17 mouse cellular contexts compared by ENCODE assay signal in genomic region chr11:107092637-107093036, GRCm38 (mm10). TPM values are rescaled to one million over a fixed set of nuclear protein-coding genes. Genes with fewer than 3 reads are reported as not detected.
DNase-seq lines count a peak whose midpoint lies in the region; ATAC-seq and TF ChIP-seq lines count a peak whose summit lies in the region.
"Had no signal": no experiment of that assay in that cellular context is flagged by ENCODE, and none has a peak within 500 bp of the region (broad histone marks: within the 10 kb centered on the region; RNA-seq: fewer than 3 reads in every experiment).

No protein-coding gene starts in this region.

- ATAC-seq in common myeloid progenitor, adult 5-6 weeks (replicated peaks; ENCODE audit: low read depth, poor library complexity, severe bottlenecking) = peak; percentile 71; the same call in 1 of the 2 replicates
- peak; percentile 74 for ATAC-seq in liver, postnatal 0 days
- ATAC-seq in midbrain, embryonic 14.5 days (ENCODE audit: low FRiP score, low TSS enrichment) = no peak
- ATAC-seq in intestine, embryonic 15.5 days = no peak
- ATAC-seq: forebrain, embryonic 13.5 days had no signal

- TF ChIP-seq EP300 in liver, postnatal 0 days (IDR thresholded peaks at IDR 0.05; ENCODE audit: low read depth) = peak; percentile 84

- no peak overlapping the region for H3K4me3 ChIP-seq in kidney, adult 2 months (ENCODE audit: insufficient read depth, low read depth, low read length)
- H3K4me3 ChIP-seq in liver, postnatal 0 days (ENCODE audit: low read depth, low read length) = no peak overlapping the region
- H3K4me3 ChIP-seq in midbrain, embryonic 14.5 days (replicated peaks; ENCODE audit: low read depth, low read length) = no peak overlapping the region
- no peak overlapping the region for H3K4me3 ChIP-seq in intestine, embryonic 15.5 days (replicated peaks)
- H3K4me3 ChIP-seq: embryonic facial prominence, embryonic 13.5 days; forebrain, embryonic 13.5 days; neural tube, embryonic 15.5 days had no signal

- 91% methylated on average over 7 of the region's 7 CpGs for WGBS in kidney, adult 2 months
- 69% methylated on average over 7 of the region's 7 CpGs for WGBS in liver, postnatal 0 days (ENCODE audit: insufficient replicate concordance)
- 92% methylated on average over 7 of the region's 7 CpGs for WGBS in midbrain, embryonic 14.5 days
- WGBS in intestine, embryonic 15.5 days = 91% methylated on average over 7 of the region's 7 CpGs

- no peak for DNase-seq in kidney, adult 2 months
- no peak for DNase-seq in kidney, postnatal 25 days
- DNase-seq in ES-CJ7 (ENCODE audit: low read depth, low spot score) = peak; percentile 60
- DNase-seq in liver, postnatal 0 days = no peak
- DNase-seq in midbrain, embryonic 14.5 days = no peak
- DNase-seq: adrenal gland, adult 8-10 months; cerebellum, postnatal 36 days; heart, adult 11 months; heart, postnatal 10 days; lung, embryonic 14.5 days; right cerebral cortex, postnatal 25 days; thymus, postnatal 25 days had no signal

- H3K4me2 ChIP-seq in liver, postnatal 0 days (ENCODE audit: low read depth, low read length) = no peak overlapping the region
- no peak overlapping the region for H3K4me2 ChIP-seq in midbrain, embryonic 14.5 days (ENCODE audit: low read length)
- H3K4me2 ChIP-seq in intestine, embryonic 15.5 days (replicated peaks) = no peak overlapping the region
- H3K4me2 ChIP-seq: embryonic facial prominence, embryonic 13.5 days; forebrain, embryonic 13.5 days; lung, embryonic 14.5 days; neural tube, embryonic 15.5 days had no signal

- H3K9ac ChIP-seq in liver, postnatal 0 days (replicated peaks) = no peak overlapping the region
- H3K9ac ChIP-seq in midbrain, embryonic 14.5 days (replicated peaks; ENCODE audit: low read length) = no peak overlapping the region
- H3K9ac ChIP-seq in intestine, embryonic 15.5 days = no peak overlapping the region
- H3K9ac ChIP-seq: embryonic facial prominence, embryonic 13.5 days; forebrain, embryonic 13.5 days; lung, embryonic 14.5 days; neural tube, embryonic 15.5 days had no signal

- TF ChIP-seq CTCF in kidney, adult 2 months (conservative IDR thresholded peaks at IDR 0.05; ENCODE audit: insufficient read depth, insufficient read length, low read depth, low read length) = 0 out of 2 replicates have a peak, but pooled peaks have one; percentile 11
- TF ChIP-seq CTCF in liver, postnatal 0 days (IDR thresholded peaks at IDR 0.05; ENCODE audit: low read depth) = peak; percentile 54

- TF ChIP-seq POLR2A in kidney, adult 2 months (IDR thresholded peaks at IDR 0.05; ENCODE audit: low read depth, low read length) = no peak

- H3K27ac ChIP-seq in kidney, adult 2 months (ENCODE audit: insufficient read depth, low read depth, low read length) = no peak overlapping the region
- no peak overlapping the region for H3K27ac ChIP-seq in liver, postnatal 0 days (ENCODE audit: low read depth)
- no peak overlapping the region for H3K27ac ChIP-seq in midbrain, embryonic 14.5 days (replicated peaks; ENCODE audit: low read depth, low read length)
- H3K27ac ChIP-seq in intestine, embryonic 15.5 days = no peak overlapping the region
- H3K27ac ChIP-seq: embryonic facial prominence, embryonic 13.5 days; forebrain, embryonic 13.5 days; neural tube, embryonic 15.5 days had no signal

- H3K36me3 ChIP-seq in kidney, adult 2 months (ENCODE audit: control insufficient read depth, insufficient read depth, low read length) = no peaks in the 10 kb centered on the region; the same call in 1 of the 2 replicates
- peaks cover 17% of the 10 kb centered on the region for H3K36me3 ChIP-seq in liver, postnatal 0 days (replicated peaks; ENCODE audit: insufficient read depth, low read length)
- peaks cover 50% of the 10 kb centered on the region for H3K36me3 ChIP-seq in midbrain, embryonic 14.5 days (ENCODE audit: control insufficient read depth, insufficient read depth, low read length)
- H3K36me3 ChIP-seq in intestine, embryonic 15.5 days = peaks cover 22% of the 10 kb centered on the region

- H3K4me1 ChIP-seq in kidney, adult 2 months (ENCODE audit: control insufficient read depth, insufficient read depth, low read length) = no peaks in the 10 kb centered on the region
- H3K4me1 ChIP-seq in liver, postnatal 0 days (ENCODE audit: insufficient read depth) = no peaks in the 10 kb centered on the region
- no peaks in the 10 kb centered on the region for H3K4me1 ChIP-seq in midbrain, embryonic 14.5 days (ENCODE audit: control insufficient read depth, insufficient read depth, low read length)
- H3K4me1 ChIP-seq in intestine, embryonic 15.5 days (replicated peaks) = no peaks in the 10 kb centered on the region
- H3K4me1 ChIP-seq: embryonic facial prominence, embryonic 13.5 days; forebrain, embryonic 13.5 days; neural tube, embryonic 15.5 days had no signal

- no peaks in the 10 kb centered on the region for H3K27me3 ChIP-seq in kidney, adult 2 months (replicated peaks; ENCODE audit: control insufficient read depth, insufficient read depth, low read length)
- no peaks in the 10 kb centered on the region for H3K27me3 ChIP-seq in liver, postnatal 0 days (ENCODE audit: insufficient read depth, low read length)
- H3K27me3 ChIP-seq in midbrain, embryonic 14.5 days (ENCODE audit: control insufficient read depth, insufficient read depth, low read length) = no peaks in the 10 kb centered on the region
- no peaks in the 10 kb centered on the region for H3K27me3 ChIP-seq in intestine, embryonic 15.5 days (replicated peaks)
- H3K27me3 ChIP-seq: embryonic facial prominence, embryonic 13.5 days; forebrain, embryonic 13.5 days; neural tube, embryonic 15.5 days had no signal

- H3K9me3 ChIP-seq in liver, postnatal 0 days (ENCODE audit: low read length) = no peaks in the 10 kb centered on the region
- H3K9me3 ChIP-seq in midbrain, embryonic 14.5 days (ENCODE audit: control insufficient read depth, low read length) = no peaks in the 10 kb centered on the region
- H3K9me3 ChIP-seq in intestine, embryonic 15.5 days = no peaks in the 10 kb centered on the region
- H3K9me3 ChIP-seq: embryonic facial prominence, embryonic 13.5 days; forebrain, embryonic 13.5 days; neural tube, embryonic 15.5 days had no signal

RNA-seq across cellular contexts. Expression of gene Bptf, which starts 39.3 kb away (rescaled TPM):
- polyA plus RNA-seq in kidney, adult 2 months (2012; rRNA removed) = 15.9 and 16.7 TPM in 2 replicates
- 58.5 and 82.2 TPM in 2 replicates for total RNA-seq in common myeloid progenitor, adult 5-6 weeks (2017)
- 7.3 and 8.3 TPM in 2 replicates for polyA plus RNA-seq in liver, postnatal 0 days (2015; fragmentation: Nextera tagmentation; extraction: Ambion mirVana)
- 40.4 and 46.9 TPM in 2 replicates for polyA plus RNA-seq in midbrain, embryonic 14.5 days (2014; fragmentation: Nextera tagmentation; extraction: Ambion mirVana)
- polyA plus RNA-seq in intestine, embryonic 15.5 days (2015; fragmentation: Nextera tagmentation; extraction: Ambion mirVana) = 21.6 and 26.4 TPM in 2 replicates

Comparison
In these comparisons a context has a peak if more than half of its experiments do, and no peak if none do; other contexts are left out.
1. ATAC-seq: peak in common myeloid progenitor, adult 5-6 weeks (single experiment) and liver, postnatal 0 days (single experiment); none in midbrain, embryonic 14.5 days (single experiment) and intestine, embryonic 15.5 days (single experiment).